Mouse (Mus musculus) heart, embryonic 13.5 days (tissue): ENCODE measurements around the gene Wdr12. TPM values are rescaled to one million over a fixed set of nuclear protein-coding genes. Genes with fewer than 3 reads are reported as not detected.
"Not testable (repeated sequence)": the region's sequence is repeated elsewhere in the genome, so short reads cannot be mapped to it uniquely, and the experiment has no call there.

Experiments
- ATAC-seq: fragments of 200-750 bp; cut with Nextera tagmentation; 2 replicates; pipeline ENCODE4 v1.8.0; 2017; ENCODE audit warnings: moderate TSS enrichment; ENCODE audit not compliant: insufficient number of reproducible peaks, low FRiP score, low TSS enrichment; ENCODE audit errors: extremely low read depth
- H3K27ac ChIP-seq: fragments of 300-500 bp; sonication (generic); replicated peaks from 2 replicates; pipeline ENCODE4 v1.5.1; 2015; ENCODE audit warnings: moderate library complexity, mild to moderate bottlenecking, inconsistent platforms
- H3K27me3 ChIP-seq: fragments of 300-500 bp; sonication (generic); replicated peaks from 2 replicates; pipeline ENCODE4 v1.6.1; 2015; ENCODE audit warnings: mild to moderate bottlenecking, inconsistent platforms
- H3K36me3 ChIP-seq: fragments of 300-500 bp; sonication (generic); 2 replicates; pipeline ENCODE4 v1.6.1; 2015; ENCODE audit warnings: mild to moderate bottlenecking, inconsistent platforms
- H3K4me1 ChIP-seq: fragments of 300-500 bp; sonication (generic); 2 replicates; pipeline ENCODE4 v1.6.1; 2015; ENCODE audit warnings: inconsistent platforms
- H3K4me2 ChIP-seq: fragments of 300-500 bp; sonication (generic); 2 replicates; pipeline ENCODE4 v1.6.1; 2015; ENCODE audit warnings: inconsistent platforms, mild to moderate bottlenecking, moderate library complexity
- H3K4me3 ChIP-seq: fragments of 300-500 bp; sonication (generic); 2 replicates; pipeline ENCODE4 v1.5.1; 2015; ENCODE audit warnings: moderate library complexity, mild to moderate bottlenecking, inconsistent platforms
- H3K9ac ChIP-seq: fragments of 300-500 bp; sonication (generic); 2 replicates; pipeline ENCODE4 v1.6.1; 2015; ENCODE audit warnings: inconsistent platforms, mild to moderate bottlenecking, moderate library complexity
- H3K9me3 ChIP-seq: fragments of 300-500 bp; sonication (generic); 2 replicates; pipeline ENCODE4 v1.6.1; 2016; ENCODE audit warnings: inconsistent platforms
- WGBS: fragments of 180-500 bp; shearing (Covaris S2); methylation state at CpG from one replicate; pipeline ENCODE4 v1.1.7; 2015; ENCODE audit warnings: mixed read lengths; 5-methylcytosine and 5-hydroxymethylcytosine counted together
- polyA plus RNA-seq: library from polyadenylated mRNA; unstranded; fragments of >200 nt; fragmentation: Nextera tagmentation; extraction: Ambion mirVana; gene quantifications from 2 replicates; pipeline ENCODE4 v1.2.1, GENCODE M21; 2015

Gene Wdr12
- polyA plus RNA-seq, 1 experiment from 2014 or later = 28.4 TPM

DNA sequence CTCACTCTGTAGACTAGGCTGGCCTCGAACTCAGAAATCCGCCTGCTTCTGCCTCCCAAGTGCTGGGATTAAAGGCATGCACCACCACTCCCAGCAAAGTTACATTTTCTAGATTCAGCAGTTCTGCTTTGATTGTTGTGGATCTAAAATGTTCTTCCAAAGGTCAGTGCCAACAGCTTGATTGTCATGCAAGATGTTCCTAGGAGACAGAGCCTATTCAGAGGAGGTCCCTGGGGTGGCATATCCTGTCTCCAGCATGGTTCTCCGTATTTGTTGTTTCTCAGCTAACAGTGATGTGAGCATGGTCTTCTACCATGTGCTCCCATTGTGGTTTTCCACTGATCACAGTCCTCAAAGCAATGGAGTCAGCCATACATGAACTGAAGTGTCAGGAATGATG is 42.1 kb downstream of the Wdr12 start:
- no peak overlapping the region for H3K4me2 ChIP-seq
- H3K9me3 ChIP-seq = no peaks in the 10 kb centered on the region
- no peak overlapping the region for H3K27ac ChIP-seq
- H3K36me3 ChIP-seq = no peaks in the 10 kb centered on the region
- ATAC-seq = no peak
- no peaks in the 10 kb centered on the region for H3K27me3 ChIP-seq
- H3K4me3 ChIP-seq = no peak overlapping the region
- no peaks in the 10 kb centered on the region for H3K4me1 ChIP-seq
- H3K9ac ChIP-seq = no peak overlapping the region
- 75% methylated on average over 3 of the region's 3 CpGs for WGBS

DNA sequence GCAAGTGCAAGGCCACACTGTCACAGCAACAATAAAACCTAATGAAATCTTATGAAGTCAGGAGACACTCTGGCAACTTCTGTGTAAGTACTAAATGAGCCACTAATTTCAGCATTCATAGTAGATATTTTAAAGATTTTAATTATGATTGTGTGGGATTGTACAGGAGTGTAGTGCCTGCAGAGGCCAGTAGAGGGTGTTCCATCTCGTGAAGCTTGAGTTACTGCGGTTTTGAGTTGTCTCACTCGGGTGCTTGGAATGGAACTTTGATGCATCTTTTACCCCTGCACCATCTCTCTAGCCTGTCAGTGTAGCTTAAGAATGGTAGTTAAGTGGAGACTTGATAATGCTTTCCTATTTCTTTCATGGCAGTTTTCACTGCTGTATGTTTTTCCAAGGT is 43.8 kb downstream of the Wdr12 start:
- Histone ChIP-seq H3K9ac (no peak overlapping the region), H3K4me2 (no peak overlapping the region), H3K36me3 (no peaks in the 10 kb centered on the region), H3K27me3 (no peaks in the 10 kb centered on the region), H3K4me3 (no peak overlapping the region), H3K27ac (no peak overlapping the region), H3K9me3 (no peaks in the 10 kb centered on the region), H3K4me1 (no peaks in the 10 kb centered on the region)
- WGBS = 31% methylated on average over 3 of the region's 3 CpGs
- ATAC-seq = no peak

DNA sequence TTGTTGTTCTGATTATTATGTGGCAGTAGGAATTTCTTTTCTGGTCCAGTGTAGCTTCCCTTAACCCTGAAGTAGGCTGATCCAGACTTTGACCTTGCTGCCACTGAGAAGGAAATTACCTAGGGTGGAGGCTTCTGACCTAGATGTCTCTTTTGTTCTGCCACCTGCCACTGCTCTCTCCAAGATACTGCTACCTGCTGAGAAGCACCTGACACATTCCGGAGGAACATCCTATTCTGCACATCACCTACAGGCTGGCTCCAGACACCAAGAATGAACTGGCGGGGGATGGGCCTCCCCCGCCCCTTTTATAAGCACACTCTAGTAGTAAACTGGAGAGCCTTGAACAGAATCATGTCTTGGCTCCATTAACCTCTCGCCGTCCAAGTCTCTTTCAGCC is 51.0 kb downstream of the Wdr12 start:
- H3K9me3 ChIP-seq, H3K36me3 ChIP-seq, H3K27ac ChIP-seq, H3K4me1 ChIP-seq, H3K9ac ChIP-seq, H3K4me2 ChIP-seq, H3K4me3 ChIP-seq, ATAC-seq: not testable (repeated sequence)
- WGBS = 85% methylated on average over 5 of the region's 5 CpGs
- peaks cover 19% of the 10 kb centered on the region for H3K27me3 ChIP-seq

DNA sequence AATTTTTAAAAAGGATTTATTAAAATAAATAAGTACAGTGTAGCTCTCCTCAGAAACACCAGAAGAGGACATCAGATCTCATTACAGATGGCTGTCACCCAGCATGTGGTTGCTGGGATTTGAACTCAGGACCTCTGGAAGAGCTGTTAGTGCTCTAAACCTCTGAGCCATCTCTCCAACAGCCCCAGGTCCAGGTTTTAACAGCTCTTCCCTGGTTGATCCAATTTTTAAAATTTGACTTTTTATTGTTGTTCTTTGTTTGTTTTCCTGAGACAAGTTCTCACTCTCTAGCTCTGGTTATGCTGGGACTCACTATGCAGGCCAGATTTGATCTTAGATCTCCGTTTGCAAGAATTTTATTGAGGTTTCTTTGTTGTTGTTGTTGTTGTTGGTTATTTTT is 53.9 kb downstream of the Wdr12 start:
- Histone ChIP-seq H3K9ac (no peak overlapping the region), H3K36me3 (no peaks in the 10 kb centered on the region), H3K4me3 (no peak overlapping the region), H3K4me2 (no peak overlapping the region), H3K27me3 (peaks cover 26% of the 10 kb centered on the region), H3K9me3 (peaks cover 5% of the 10 kb centered on the region; the same call in 1 of the 2 replicates), H3K4me1 (peaks cover 4% of the 10 kb centered on the region), H3K27ac (no peak overlapping the region)
- ATAC-seq = no peak
- WGBS = 83% methylated on average over 1 of the region's 1 CpGs

DNA sequence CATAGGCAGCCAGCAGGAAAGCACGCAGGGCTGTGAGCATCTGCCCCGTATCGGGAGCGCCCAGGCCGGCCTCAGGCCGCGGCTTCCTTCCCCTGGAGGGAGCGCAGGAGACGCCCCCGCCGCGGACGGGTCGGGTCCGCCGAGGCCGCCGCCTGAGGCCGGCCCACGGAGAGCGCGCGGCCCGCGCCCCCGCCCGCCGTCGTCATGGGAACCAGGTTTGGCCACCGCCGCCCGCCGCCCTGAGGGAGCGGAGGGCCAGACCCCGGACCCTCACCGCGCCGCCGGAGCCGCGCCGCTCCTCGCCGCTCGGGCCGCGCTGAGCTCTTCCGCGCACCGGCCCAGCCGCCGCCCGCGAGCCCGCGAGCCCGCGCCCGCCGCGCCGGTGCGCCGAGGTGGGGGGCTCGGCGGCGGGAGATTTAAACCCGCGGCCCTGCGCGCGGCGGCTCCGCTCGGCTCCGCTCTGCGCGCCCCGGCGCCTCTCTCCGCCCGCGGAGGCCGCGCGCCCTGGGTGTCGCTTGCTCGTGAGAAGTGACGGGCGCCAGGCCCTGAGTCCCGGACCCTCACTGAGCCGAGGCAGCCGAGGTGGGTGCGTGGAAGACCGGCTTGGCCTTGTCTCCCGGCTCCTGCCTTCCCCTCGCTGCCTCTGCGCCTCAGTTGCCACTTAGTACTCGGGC is 55.5 kb downstream of the Wdr12 start, which contains the start of gene Ica1l:
Gene Ica1l (minus strand): TSS at position 389 of the 674 bp plus-strand sequence.
- peaks cover 26% of the 10 kb centered on the region for H3K27me3 ChIP-seq
- H3K4me1 ChIP-seq = peaks cover 4% of the 10 kb centered on the region
- H3K9ac ChIP-seq = peak within 1 kb of the TSS; percentile 85
- H3K4me2 ChIP-seq = peak within 1 kb of the TSS; percentile 97
- no peaks in the 10 kb centered on the region for H3K36me3 ChIP-seq
- H3K9me3 ChIP-seq = peaks cover 5% of the 10 kb centered on the region; the same call in 1 of the 2 replicates
- H3K4me3 ChIP-seq = peak within 1 kb of the TSS; percentile 81
- 0% methylated on average over 86 of the region's 99 CpGs for WGBS
- ATAC-seq = peak; percentile 46; the same call in 1 of the 2 replicates
- H3K27ac ChIP-seq = no peak within 1 kb of the TSS

DNA sequence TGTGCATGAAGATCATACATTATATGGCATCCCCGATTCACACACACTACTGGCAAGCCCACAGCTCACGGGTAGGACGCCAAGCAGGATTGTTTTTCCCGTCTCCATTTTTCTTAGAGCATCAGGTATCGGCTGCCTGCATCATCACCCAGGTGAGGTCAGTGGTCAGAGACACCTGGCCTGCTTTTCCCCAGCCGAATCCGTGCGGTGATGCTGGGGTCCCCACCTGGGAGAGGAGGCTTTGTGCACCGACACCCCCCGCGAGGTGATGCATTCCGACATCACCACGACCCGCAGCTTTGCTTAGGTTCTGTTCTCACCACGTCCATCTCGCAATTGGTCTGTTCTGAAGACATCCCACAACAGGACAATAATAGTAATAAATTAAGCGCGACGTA is 56.0 kb downstream of the Wdr12 start:
- peak overlapping the region; percentile 81 for H3K4me3 ChIP-seq
- H3K36me3 ChIP-seq = no peaks in the 10 kb centered on the region
- H3K4me1 ChIP-seq = peaks cover 4% of the 10 kb centered on the region
- H3K27ac ChIP-seq = no peak overlapping the region
- no peak for ATAC-seq
- peaks cover 26% of the 10 kb centered on the region for H3K27me3 ChIP-seq
- 0 out of 2 replicates have a peak, but pooled peaks cover 1% of the 10 kb centered on the region for H3K9me3 ChIP-seq
- H3K4me2 ChIP-seq = peak overlapping the region; percentile 97
- H3K9ac ChIP-seq = peak overlapping the region; percentile 85
- WGBS = 3% methylated on average over 19 of the region's 19 CpGs

DNA sequence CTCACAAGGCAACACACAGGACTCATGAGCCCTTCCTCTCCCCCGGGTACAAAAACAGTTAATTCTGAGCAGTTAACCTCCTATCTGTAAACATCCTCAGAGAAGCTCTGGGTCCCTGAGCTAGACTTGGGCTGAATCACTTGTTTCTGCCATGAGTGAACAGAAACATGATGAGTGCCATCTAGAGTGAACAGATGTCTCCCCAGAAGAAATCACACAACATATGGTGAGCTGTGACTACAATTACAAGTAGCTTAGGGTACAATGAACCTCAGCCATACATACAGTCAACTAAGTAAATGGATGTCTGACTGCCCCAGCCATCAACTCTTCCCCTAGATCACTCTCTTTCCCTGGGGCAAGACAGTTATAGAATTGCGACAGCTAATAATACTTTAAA is 63.4 kb downstream of the Wdr12 start:
- Histone ChIP-seq H3K27ac (no peak overlapping the region), H3K9ac (no peak overlapping the region), H3K27me3 (no peaks in the 10 kb centered on the region), H3K4me2 (no peak overlapping the region), H3K4me3 (no peak overlapping the region), H3K4me1 (no peaks in the 10 kb centered on the region), H3K36me3 (no peaks in the 10 kb centered on the region), H3K9me3 (no peaks in the 10 kb centered on the region)
- 83% methylated on average over 2 of the region's 2 CpGs for WGBS
- no peak for ATAC-seq

Other genes with a start within 250 kb of the Wdr12 start
- gene Fam117b, start 185.6 kb downstream of the Wdr12 start, polyA plus RNA-seq = 3.4 and 3.8 TPM in 2 replicates
- gene Ica1l, start 55.5 kb downstream of the Wdr12 start, polyA plus RNA-seq = 0.49 and 0.76 TPM in 2 replicates
- 4.6 and 5.1 TPM in 2 replicates for gene Carf, start 398 bp downstream of the Wdr12 start, polyA plus RNA-seq
- 6.0 and 6.1 TPM in 2 replicates for gene Nbeal1, start 82.0 kb upstream of the Wdr12 start, polyA plus RNA-seq
- gene Cyp20a1, start 244.7 kb upstream of the Wdr12 start, polyA plus RNA-seq = 26.0 and 28.8 TPM in 2 replicates